Mouse (Mus musculus): ENCODE results near the gene Defb36.

DNA sequence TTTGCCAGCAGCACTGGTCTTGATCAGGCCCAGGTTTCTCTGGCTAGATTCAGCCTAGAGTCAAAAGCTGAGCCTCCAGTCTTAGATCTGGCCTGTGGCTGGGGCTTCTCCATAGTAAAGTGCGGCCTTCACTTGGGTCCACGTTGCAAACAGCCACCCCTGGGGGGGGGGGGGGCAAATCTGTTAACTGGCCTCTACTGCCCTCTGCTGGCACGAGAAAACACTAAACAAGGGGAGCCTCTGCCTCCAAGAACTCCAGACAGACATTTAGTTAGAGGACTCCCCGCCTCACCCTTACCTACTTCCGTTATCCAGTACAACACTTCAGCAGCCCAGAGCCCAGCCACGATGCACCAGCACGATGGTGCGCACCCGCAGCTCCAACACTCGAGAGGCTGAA is 53.3 kb downstream of the Defb36 start:
- no peak for TF ChIP-seq POLR2A (IDR thresholded peaks at IDR 0.05; ENCODE audit: insufficient read depth, low read length)
- peak; percentile 49 for TF ChIP-seq CTCF (IDR thresholded peaks at IDR 0.05; ENCODE audit: low read depth, low read length)

All from ES-Bruce4 (cell line).